Comparison of ENCODE assay signal across 19 mouse cellular contexts in genomic region chr8:106736861-106737662, GRCm38 (mm10). TPM values are rescaled to one million over a fixed set of nuclear protein-coding genes. Genes with fewer than 3 reads are reported as not detected.
DNase-seq lines count a peak whose midpoint lies in the region; ATAC-seq and TF ChIP-seq lines count a peak whose summit lies in the region.
"Had no signal": no experiment of that assay in that cellular context is flagged by ENCODE, and none has a peak within 500 bp of the region (broad histone marks: within the 10 kb centered on the region; RNA-seq: fewer than 3 reads in every experiment).

No protein-coding gene starts in this region.

- no peak overlapping the region for H3K27ac ChIP-seq in liver, postnatal 0 days (ENCODE audit: low read depth)
- no peak overlapping the region for H3K27ac ChIP-seq in liver, embryonic 11.5 days (ENCODE audit: low read depth, low read length)
- no peak overlapping the region for H3K27ac ChIP-seq in bone marrow, adult 2 months (ENCODE audit: control insufficient read depth, insufficient read depth, low read depth, low read length, poor library complexity)
- H3K27ac ChIP-seq: forebrain, embryonic 10.5 days; limb, embryonic 15.5 days; midbrain, embryonic 15.5 days; neural tube, embryonic 13.5 days; stomach, postnatal 0 days had no signal

- no peak for TF ChIP-seq CTCF in liver, postnatal 0 days (IDR thresholded peaks at IDR 0.05; ENCODE audit: low read depth)
- TF ChIP-seq CTCF in bone marrow, adult 2 months (IDR thresholded peaks at IDR 0.05; ENCODE audit: control insufficient read depth, insufficient read depth, low read length): no peak

- no peak for TF ChIP-seq EP300 in liver, postnatal 0 days (IDR thresholded peaks at IDR 0.05; ENCODE audit: low read depth)

- H3K27me3 ChIP-seq in liver, postnatal 0 days (ENCODE audit: insufficient read depth, low read length): no peaks in the 10 kb centered on the region
- no peaks in the 10 kb centered on the region for H3K27me3 ChIP-seq in liver, embryonic 11.5 days (replicated peaks; ENCODE audit: control insufficient read depth, insufficient read depth, low read length)
- H3K27me3 ChIP-seq: limb, embryonic 15.5 days; neural tube, embryonic 13.5 days had no signal

- H3K9me3 ChIP-seq in liver, postnatal 0 days (ENCODE audit: low read length): no peaks in the 10 kb centered on the region
- no peaks in the 10 kb centered on the region for H3K9me3 ChIP-seq in liver, embryonic 11.5 days (ENCODE audit: control insufficient read depth, low read length)
- H3K9me3 ChIP-seq: forebrain, embryonic 10.5 days; limb, embryonic 15.5 days; midbrain, embryonic 15.5 days; neural tube, embryonic 13.5 days had no signal

- H3K36me3 ChIP-seq in liver, postnatal 0 days (replicated peaks; ENCODE audit: insufficient read depth, low read length): peaks cover 15% of the 10 kb centered on the region
- H3K36me3 ChIP-seq in liver, embryonic 11.5 days (ENCODE audit: control insufficient read depth, insufficient read depth, low read length): 0 out of 2 replicates have a peak, but pooled peaks cover 4% of the 10 kb centered on the region
- H3K36me3 ChIP-seq: midbrain, embryonic 15.5 days had no signal

- H3K9ac ChIP-seq in liver, postnatal 0 days (replicated peaks): no peak overlapping the region
- no peak overlapping the region for H3K9ac ChIP-seq in liver, embryonic 11.5 days (ENCODE audit: low read depth, low read length)
- H3K9ac ChIP-seq: limb, embryonic 15.5 days; midbrain, embryonic 15.5 days; neural tube, embryonic 13.5 days had no signal

- 40% methylated on average over 13 of the region's 13 CpGs for WGBS in liver, postnatal 0 days (ENCODE audit: insufficient replicate concordance)
- 54% methylated on average over 13 of the region's 13 CpGs for WGBS in liver, embryonic 11.5 days
- WGBS in bone marrow, adult 2 months: 22% methylated on average over 13 of the region's 13 CpGs

- no peak for DNase-seq in liver, postnatal 0 days
- no peak for DNase-seq in liver, embryonic 11.5 days (ENCODE audit: low spot score)
- peak; percentile 61 for DNase-seq in urinary bladder, postnatal 14 days (ENCODE audit: low spot score)
- DNase-seq in cerebellum, adult 9-10 months: no peak
- DNase-seq in cerebellum, postnatal 4 days (ENCODE audit: low spot score in 2 of 2): no peak
- no peak for DNase-seq in adrenal gland, postnatal 25 days
- DNase-seq: adrenal gland, postnatal 10 days; cerebellum, adult 11 months; heart, postnatal 14 days; kidney, postnatal 10 days; lung, postnatal 14 days had no signal

- ATAC-seq in liver, postnatal 0 days: no peak
- ATAC-seq in liver, embryonic 11.5 days (replicated peaks; ENCODE audit: low FRiP score): no peak
- peak; percentile 66 for ATAC-seq in megakaryocyte progenitor cell, adult 5-6 weeks (replicated peaks; ENCODE audit: poor library complexity)
- ATAC-seq: inflammation-experienced regulatory T-cells, adult 6 months; midbrain, embryonic 15.5 days had no signal

- H3K4me3 ChIP-seq in liver, postnatal 0 days (ENCODE audit: low read depth, low read length): no peak overlapping the region
- H3K4me3 ChIP-seq in liver, embryonic 11.5 days (ENCODE audit: low read depth, low read length): no peak overlapping the region
- peak overlapping the region; percentile 41 for H3K4me3 ChIP-seq in bone marrow, adult 2 months (replicated peaks; ENCODE audit: control insufficient read depth, low read depth, low read length)
- H3K4me3 ChIP-seq: forebrain, embryonic 10.5 days; limb, embryonic 15.5 days; midbrain, embryonic 15.5 days; neural tube, embryonic 13.5 days had no signal

- H3K4me1 ChIP-seq in liver, postnatal 0 days (ENCODE audit: insufficient read depth): no peaks in the 10 kb centered on the region
- H3K4me1 ChIP-seq in liver, embryonic 11.5 days (replicated peaks; ENCODE audit: control insufficient read depth, insufficient read depth, low read length): no peaks in the 10 kb centered on the region
- H3K4me1 ChIP-seq in bone marrow, adult 2 months (ENCODE audit: control insufficient read depth, insufficient read depth, low read length): peaks cover 2% of the 10 kb centered on the region; the same call in 1 of the 2 replicates
- H3K4me1 ChIP-seq: midbrain, embryonic 15.5 days had no signal

- no peak for TF ChIP-seq POLR2A in bone marrow, adult 2 months (IDR thresholded peaks at IDR 0.05; ENCODE audit: borderline replicate concordance, control insufficient read depth, low read depth, low read length)

- 0 out of 2 replicates have a peak overlapping the region, but pooled peaks have one; percentile 15 for H3K4me2 ChIP-seq in liver, postnatal 0 days (ENCODE audit: low read depth, low read length)
- no peak overlapping the region for H3K4me2 ChIP-seq in liver, embryonic 11.5 days
- H3K4me2 ChIP-seq: limb, embryonic 15.5 days; midbrain, embryonic 15.5 days; neural tube, embryonic 13.5 days had no signal

RNA-seq across cellular contexts. Expression of gene Tango6, which starts 54.2 kb away (rescaled TPM):
- 1.5 and 1.8 TPM in 2 replicates for polyA plus RNA-seq in liver, postnatal 0 days (2015; fragmentation: Nextera tagmentation; extraction: Ambion mirVana)
- 8.8 and 9.6 TPM in 2 replicates for polyA plus RNA-seq in liver, embryonic 11.5 days (2014; fragmentation: Nextera tagmentation; extraction: Ambion mirVana)
- 1.7 and 3.2 TPM in 2 replicates for polyA plus RNA-seq in bone marrow, adult 2 months (2011; ENCODE audit: insufficient read depth, insufficient read length, low replicate concordance, missing spikeins)
- total RNA-seq in megakaryocyte progenitor cell, adult 5-6 weeks (2015): 6.4 and 8.0 TPM in 2 replicates
- 5.6 and 5.7 TPM in 2 replicates for total RNA-seq in megakaryocyte progenitor cell, adult 5-6 weeks (2017)
- total RNA-seq in adrenal gland, postnatal 25 days (2021): 10.8 and 13.7 TPM in 2 replicates
